Mouse (Mus musculus) spleen, postnatal 36 days (tissue): Measurements from ENCODE around the gene Mettl21c.
"Not testable (repeated sequence)": the region's sequence is repeated elsewhere in the genome, so short reads cannot be mapped to it uniquely, and the experiment has no call there.

Experiments used
- DNase-seq, 2 experiments: peaks; one replicate each; pipeline ENCODE4 v3.0.0; 2022; ENCODE audit warnings: low spot score in 2 of 2, mixed read lengths in 1 of 2

The Mettl21c gene

DNA sequence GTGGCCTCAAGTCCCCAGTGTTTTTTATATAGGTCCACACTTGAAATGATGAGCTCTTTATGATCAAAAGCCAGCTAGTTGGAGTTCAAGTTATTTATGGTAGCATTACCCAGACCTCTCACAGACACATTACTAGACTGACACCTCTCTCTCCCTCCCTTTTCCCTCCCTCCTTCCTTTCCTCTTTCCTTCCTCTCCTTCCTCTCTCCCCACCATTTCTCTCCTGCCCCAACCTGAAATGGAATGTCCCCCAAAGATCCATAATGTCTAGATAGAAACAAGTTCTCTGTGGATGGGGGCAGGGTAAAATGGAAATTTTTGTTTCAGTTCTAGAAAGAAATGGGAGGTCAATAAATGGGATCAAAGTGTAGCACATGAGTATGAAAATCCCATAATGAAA, at the start of gene Mettl21c:
Gene Mettl21c (minus strand): TSS at position 101 of the 400 bp plus-strand sequence.
- DNase-seq, result no peak

DNA sequence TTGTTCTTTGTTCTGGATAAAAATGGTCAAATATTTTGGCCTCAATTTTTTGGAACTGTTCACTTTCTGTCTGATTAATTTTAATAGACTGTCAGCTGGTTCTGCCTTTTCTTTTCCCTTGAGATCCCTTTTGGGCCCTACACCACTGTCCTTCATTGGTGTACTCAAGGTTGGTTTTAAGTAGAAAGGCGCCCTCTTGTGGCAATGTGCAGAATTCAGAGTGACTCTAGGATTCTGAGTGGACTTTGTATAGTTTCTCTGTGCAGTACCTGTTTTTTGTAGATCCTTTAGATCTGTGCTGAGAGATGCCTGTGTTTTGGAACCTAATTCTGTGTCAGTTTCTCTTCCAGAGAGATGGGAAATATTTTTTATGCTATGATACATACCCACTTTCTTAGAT, 44.8 kb upstream of the Mettl21c start:
- DNase-seq, result peak; percentile 46 to 65

DNA sequence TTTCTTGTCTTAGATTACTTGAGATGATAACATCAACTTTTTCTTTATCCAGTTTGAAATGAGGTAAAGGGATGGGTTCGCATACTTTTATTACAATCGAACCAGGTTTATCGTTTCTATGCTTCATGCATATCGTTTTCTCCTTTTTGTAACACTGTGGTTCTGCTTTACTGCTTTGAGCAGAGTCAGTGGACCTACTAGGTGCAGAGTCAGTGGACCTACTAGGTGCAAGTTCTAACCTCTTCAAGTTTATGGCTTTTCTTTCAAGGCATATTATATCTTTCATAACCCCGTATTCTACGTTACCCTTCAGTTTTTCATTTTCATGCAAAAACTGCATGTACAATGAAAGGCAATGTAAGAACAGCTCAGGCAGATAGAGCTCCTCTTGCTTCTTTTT, 43.6 kb upstream of the Mettl21c start:
- no peak for DNase-seq

DNA sequence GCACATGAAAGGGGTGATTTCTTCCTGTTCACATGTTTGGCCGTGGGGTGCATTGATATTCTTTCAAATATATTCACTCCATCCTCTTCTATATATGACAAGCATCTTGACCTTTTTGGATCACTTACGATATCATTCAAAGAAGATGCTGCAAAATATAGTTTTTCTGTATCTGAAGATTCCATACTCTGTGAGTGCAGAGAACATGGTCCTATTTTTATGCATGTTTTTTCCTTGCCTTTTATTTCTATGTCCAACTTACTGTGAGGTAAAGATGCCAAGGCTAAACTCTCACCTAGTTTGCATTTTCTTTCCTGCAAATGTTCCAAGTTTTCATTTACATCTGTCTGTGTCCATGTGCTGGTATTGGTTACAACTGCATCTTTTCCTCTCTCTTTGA, 42.0 kb upstream of the Mettl21c start, which contains the start of gene Gm8251:
Gene Gm8251 (minus strand): TSS at position 101 of the 400 bp plus-strand sequence.
- no peak for DNase-seq

DNA sequence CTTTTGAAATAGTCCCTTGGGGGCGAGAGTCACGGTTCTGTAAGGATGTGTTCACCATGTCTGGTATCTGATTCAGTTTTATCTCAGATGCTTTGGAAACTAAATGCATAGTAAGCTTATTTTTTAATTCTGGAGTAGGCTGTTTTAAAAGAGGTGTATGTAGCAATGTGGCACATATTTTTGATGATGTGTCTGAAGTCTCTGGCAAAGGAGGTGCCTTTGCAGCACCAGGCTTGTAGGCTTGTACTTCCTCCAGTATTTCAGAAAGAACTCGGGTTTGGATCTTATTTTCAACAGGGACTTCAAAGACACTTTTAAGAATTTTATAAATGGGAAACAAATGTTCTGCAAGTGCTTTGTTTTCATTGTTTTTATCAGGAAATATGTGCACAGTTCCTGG, 38.0 kb upstream of the Mettl21c start:
- DNase-seq, result no peak

DNA sequence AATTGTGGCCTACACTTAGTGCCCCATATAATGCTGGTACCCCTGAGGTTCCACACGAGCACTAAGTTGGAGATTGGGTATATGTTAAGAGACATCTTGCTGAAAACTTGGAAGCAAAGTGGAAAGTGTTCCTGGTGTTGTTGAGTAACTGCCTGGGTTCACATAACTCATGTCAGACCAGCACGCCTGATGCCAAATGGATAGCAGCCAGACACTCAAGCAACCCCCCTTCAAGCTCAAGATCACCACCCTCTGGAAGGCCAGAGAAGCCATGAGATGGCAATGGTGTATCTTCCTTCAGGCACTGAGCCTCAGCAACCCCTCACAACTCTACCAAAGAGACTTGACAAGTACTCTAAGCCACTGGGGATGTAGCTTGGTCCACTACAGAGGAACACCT, 26.7 kb upstream of the Mettl21c start:
- no peak for DNase-seq

DNA sequence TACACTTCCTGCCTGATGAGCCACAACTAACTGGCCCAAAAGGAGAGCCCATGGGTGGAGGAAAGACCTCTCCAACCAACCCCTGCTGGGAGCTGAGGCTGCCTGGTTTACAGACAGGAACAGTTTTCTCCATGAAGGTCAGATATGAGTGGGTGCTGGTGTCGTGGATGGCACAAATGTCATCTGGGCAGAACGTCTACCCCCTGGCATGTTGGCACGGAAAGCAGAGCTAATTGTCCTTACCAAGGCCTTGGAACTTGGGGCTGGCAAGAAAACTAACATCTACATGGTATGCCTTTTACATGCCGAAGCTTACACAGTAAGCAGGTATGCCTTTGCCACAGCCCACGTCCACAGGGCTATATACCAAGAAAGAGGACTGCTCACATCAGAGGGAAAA, 25.9 kb upstream of the Mettl21c start:
- not testable (repeated sequence) for DNase-seq

DNA sequence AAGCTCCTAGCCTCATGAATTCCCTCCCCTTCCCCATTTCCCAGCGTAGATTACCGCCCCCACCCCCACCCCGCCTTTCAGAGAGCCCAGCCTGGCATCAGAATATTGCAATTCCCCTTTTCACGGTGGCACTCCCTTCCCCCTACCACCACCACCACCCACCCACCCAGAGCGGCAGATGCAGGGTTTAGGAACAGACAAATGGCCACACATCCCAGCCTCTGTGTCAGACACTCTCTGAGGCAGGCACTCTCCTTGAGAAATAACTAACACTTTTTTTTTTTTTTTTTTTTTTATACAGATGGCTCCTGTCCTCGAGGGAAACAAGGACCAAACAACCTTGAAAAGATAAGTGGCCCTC, 22.7 kb upstream of the Mettl21c start:
- DNase-seq, result no peak

DNA sequence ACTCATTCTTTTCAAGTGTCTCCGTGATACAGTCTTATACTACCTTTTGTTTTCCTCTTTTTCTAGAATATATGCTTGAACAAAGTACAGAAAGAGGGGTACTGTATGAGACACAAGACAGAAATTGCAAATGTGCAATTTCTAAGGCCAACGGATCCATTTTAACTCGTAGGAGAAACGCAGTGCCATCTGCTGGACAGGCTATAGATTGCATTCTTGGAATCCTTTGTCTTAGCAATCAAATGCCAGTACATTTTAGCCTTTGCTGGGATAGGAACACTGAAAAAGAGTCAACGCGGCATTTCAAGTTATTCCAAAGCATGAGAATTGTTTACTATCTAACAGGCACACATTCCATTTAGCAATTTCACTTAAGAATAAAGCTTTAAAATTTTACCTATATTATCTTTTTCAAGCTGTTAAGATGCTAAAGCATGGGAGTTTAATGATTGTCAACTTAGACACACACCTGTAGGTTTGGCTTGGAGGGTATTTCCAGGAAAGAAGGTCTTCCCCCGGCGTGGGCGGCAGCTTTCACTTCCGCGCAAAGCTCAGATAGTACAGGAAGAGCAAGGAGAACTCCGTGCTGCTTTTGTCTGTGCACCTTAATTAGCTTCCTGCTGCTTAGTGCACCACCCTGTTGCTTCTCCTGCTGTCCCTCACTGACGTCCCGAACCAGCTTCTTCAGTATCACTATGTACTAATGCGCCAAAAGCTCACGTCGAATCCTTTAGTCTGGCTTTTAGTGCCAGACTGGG, 22.1 kb upstream of the Mettl21c start:
- peak; percentile 77 to 78 for DNase-seq

DNA sequence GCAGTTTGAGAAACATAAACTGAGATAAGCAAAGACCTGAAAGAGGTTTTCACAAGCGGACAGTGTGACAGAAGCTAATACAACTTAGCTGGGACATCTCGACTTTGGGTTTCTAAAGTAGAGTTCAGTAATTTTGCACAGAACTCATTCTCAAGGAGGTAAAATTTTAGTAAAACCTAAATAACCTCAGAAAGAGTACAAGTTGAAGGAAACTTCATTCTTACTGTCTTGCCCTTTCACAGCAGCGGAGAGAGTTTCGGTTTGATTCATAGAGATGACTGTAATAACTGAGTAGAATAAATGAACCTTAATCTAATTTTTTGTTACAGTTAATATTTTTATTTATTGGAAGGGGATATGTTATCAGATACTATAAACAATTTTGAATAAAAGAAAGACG, 13.1 kb upstream of the Mettl21c start:
- DNase-seq, result no peak

DNA sequence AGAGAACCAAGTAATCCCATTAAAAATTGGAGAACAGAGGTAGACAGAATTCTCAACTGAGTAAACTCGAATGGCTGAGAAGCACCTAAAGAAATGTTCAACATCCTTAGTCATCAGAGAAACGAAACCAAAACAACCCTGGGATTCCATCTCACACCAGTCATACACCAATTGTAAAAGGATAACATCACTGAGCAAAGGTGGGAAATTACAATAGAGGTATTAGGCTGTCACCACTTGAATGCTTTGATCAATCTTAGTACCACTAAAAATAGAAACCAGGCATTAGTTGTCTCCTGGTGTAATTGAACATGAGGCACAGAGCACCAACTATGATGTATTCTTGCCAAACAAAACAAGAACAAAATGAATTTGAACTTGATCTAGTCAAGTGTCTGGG, 12.4 kb upstream of the Mettl21c start:
- DNase-seq, result no peak

DNA sequence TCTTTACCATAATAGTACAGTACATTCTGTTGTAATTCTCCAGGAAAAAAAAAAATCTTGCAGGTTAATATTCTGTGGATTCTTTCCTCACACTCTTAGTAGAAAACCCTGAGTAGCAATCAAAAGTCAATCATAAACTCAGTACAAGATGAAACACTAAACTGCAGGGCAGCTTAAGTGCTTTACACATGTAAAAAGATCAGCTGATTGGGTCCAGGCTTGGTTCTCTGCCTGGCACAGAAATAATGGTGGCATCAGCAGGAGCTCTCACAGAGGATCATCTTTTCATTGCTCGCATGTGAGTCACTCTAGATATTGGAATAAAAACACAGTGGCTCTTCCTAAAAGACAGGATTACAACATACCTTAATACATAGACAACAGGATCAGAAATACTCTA, 7.8 kb upstream of the Mettl21c start:
- no peak for DNase-seq

DNA sequence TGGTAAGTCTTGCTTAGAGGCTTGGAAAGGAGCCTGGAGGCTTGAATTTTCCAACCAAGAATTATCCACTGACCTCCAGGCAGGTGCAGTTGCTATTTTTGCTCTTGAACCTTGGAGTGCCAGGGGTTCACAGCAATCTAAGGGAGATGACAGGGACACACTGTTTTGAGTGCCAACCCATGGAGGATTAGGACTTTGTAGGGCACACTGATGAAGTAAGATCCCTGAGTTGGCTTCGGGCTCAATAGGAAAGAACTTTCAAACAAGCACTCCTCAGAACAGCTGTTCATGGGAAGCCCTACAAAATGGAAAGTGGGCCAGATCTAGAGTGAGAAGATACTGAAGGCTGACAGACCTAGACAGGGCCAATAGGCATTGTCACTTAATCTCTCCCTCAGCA, 2.8 kb upstream of the Mettl21c start:
- no peak for DNase-seq

DNA sequence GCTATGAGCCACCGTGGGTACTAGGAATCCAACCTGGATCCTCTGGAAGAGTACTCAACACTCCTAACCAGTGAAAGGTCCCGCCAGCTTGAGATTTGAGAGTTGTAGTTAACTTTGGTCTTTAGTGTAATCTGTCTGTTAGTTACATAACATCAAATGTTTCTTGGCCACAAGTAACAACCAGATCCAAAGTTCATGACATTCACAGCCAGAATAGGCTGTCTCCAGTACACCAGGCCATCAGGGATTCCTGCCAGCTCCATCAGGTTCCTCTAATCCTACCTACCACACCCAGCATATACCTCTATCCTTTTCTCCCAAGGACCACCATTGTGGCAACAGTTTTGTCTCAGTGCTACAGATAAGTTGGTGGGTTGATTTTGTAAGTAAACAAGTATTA, 4.3 kb downstream of the Mettl21c start:
- DNase-seq, result no peak

DNA sequence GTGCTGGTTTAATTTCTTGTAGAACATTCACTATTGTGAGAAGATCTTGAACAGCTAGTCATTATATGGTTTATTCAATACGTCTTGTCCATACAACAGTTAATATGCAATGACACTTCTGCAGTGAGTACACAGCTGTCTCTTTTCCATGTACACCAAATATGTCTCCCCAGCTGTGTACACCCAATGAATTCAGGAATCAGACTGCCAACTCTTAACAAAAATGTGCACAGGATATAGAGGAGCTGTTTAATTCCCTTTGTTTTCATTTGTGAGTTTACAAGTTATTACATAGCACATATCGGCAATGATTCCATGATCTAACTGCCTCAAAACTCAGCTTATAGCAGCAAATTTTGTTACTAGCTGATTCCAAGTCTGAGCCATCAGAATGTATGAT, 15.3 kb downstream of the Mettl21c start:
- DNase-seq, result no peak

DNA sequence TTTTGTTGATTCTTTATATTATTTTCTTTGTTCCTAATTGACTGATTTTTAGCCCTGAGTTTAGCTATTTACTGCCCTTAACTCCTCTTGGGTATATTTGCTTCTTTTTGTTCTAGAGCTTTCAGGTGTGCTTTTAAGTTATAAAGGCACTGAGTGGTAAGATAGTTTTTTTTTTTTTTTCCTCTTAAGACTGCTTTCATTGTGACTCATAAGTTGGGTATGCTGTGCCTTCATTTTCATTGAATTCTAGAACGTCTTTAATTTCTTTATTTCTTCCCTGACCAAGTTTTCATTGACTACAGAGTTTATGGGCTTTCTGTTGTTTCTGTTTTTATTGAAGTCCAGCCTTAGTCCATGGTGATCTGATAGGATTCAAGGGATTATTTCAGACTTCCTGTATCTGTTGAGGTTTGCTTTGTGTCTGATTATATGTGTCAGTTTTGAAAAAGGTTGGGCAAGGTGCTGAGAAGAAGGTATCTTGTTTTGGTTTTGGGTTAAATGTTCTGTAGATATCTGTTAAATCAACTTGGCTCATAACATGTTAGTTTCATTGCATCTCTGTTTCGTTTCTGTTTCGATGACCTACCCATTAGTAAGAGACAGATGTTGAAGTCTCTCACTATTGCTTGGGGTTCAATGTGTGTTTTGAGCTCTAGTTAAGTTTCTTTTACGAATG, 22.8 kb downstream of the Mettl21c start:
- no peak for DNase-seq

DNA sequence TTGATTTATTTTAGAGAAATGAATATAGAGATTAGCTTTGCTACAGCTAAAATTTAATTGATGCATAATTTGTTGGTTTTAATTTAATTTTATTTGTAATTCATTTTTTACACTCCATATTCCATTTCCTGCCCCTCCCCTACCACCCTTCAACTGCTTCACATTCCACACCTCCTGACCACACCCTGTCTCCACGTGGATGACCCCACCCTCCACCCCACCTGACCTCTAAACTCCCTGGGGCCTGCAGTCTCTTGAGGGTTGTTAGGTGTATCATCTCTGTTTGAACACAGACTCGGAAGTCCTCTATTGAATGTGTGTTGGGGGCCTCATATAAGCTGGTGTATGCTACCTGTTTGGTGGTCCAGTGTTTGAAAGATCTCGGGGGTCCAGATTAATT, 48.7 kb downstream of the Mettl21c start:
- DNase-seq, result no peak

DNA sequence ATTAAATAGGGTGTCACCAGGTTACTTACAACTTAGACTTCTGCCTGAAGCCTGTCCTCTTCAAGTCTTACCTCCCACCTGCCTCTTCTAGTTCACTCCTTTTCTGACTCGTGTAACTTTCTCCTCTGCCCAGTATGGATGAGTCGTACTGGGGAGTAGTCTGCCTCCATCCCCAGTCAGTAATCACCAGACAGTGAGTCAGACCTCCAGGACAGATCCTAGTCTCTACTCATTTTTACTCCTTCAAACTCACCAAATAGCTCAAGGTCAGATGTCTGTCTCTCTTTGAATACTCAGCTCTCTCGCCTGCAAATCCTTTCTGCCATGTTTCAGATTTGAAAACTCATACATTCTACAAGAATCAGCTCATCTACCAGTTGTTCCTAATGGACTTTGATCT, 50.5 kb downstream of the Mettl21c start:
- DNase-seq, result no peak

DNA sequence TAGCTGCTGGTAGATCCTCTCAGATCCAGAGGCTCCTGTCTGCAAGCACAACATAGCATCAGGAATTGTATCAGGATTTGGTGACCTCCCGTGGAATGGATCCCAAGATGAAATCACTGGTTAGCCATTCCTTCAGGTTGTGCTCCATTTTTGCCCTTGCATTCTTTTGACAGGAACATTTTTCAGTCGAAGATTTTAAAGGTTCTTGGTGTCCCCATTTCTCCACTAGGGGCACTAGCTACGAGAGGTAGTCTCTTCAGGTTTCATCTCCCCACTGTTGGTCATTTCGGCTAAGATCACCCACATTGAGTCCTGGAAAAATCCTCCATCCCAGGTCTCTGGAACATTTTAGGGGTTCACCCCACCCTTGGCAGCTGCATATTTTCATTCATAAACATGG, 53.1 kb downstream of the Mettl21c start:
- peak in 1 of 2 experiments; percentile 4 for DNase-seq

DNA sequence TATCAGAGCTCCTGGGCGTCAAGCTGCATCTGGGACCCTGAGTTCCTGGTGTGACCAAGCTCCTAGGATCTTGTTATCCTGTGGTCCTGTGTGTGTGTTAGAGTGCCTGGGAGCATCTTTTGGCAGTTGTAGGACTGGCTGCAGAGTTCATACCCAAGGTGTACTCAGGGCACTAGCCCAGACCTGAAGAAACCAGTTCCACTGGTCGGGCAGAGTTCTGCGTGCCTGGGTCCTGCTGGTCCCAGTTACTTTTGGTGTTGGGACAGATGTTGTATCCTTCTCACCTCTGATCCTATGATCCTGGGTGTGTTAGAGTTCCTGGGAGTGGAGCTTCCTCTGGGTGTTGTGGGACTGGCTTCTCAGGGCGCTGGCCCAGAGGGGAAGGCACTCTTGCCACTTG, 55.5 kb downstream of the Mettl21c start:
- DNase-seq, result no peak
